Mouse (Mus musculus) inflammation-experienced regulatory T-cells, adult 16 weeks (primary cell): Measurements from ENCODE around the gene Bola2. TPM values are rescaled to one million over a fixed set of nuclear protein-coding genes. Genes with fewer than 3 reads are reported as not detected.

ENCODE experiments used
- polyA plus RNA-seq: library from polyadenylated mRNA; unstranded; fragments of 100-300 nt; shearing (Covaris generic); gene quantifications from one replicate; pipeline ENCODE4 v1.2.1, GENCODE M21; 2017

Bola2 gene
- polyA plus RNA-seq, result 125 TPM

GRCm38 (mm10) chr7:126695210-126695611, at the start of gene Bola2:
TSS of gene Bola2 (plus strand) at chr7:126695401.

GRCm38 (mm10) chr7:126649231-126650051, 45.8 kb upstream of the Bola2 start, which contains the start of gene Sgf29:
TSS of gene Sgf29 (plus strand) at chr7:126649309.

GRCm38 (mm10) chr7:126676207-126676606, 19.0 kb upstream of the Bola2 start, which contains the start of gene Sult1a1:
TSS of gene Sult1a1 (minus strand) at chr7:126676432.

GRCm38 (mm10) chr7:126695631-126696207, 518 bp downstream of the Bola2 start, which contains the start of gene Slx1b:
TSS of gene Slx1b (minus strand) at chr7:126695784.

GRCm38 (mm10) chr7:126707442-126708174, 12.4 kb downstream of the Bola2 start, which contains the start of gene Coro1a:
TSS of gene Coro1a (minus strand) at chr7:126707787.

Other genes starting within 250 kb of the Bola2 start
- 0.24 TPM for gene Atp2a1, start 232.3 kb upstream of the Bola2 start, polyA plus RNA-seq
- gene Sh2b1, start 220.0 kb upstream of the Bola2 start, polyA plus RNA-seq, result 43.4 TPM
- gene Tufm, start 208.0 kb upstream of the Bola2 start, polyA plus RNA-seq, result 130 TPM
- gene Atxn2l, start 192.0 kb upstream of the Bola2 start, polyA plus RNA-seq, result 36.5 TPM
- 223 TPM for gene Eif3c, start 129.0 kb upstream of the Bola2 start, polyA plus RNA-seq
- 3.6 TPM for gene Apobr, start 110.5 kb upstream of the Bola2 start, polyA plus RNA-seq
- 123 TPM for gene Cln3, start 109.6 kb upstream of the Bola2 start, polyA plus RNA-seq
- not detected for gene Il27, start 100.5 kb upstream of the Bola2 start, polyA plus RNA-seq
- not detected for gene Nupr1, start 64.5 kb upstream of the Bola2 start, polyA plus RNA-seq
- 107 TPM for gene Sgf29, start 46.1 kb upstream of the Bola2 start, polyA plus RNA-seq
- 1.3 TPM for gene Sult1a1, start 19.0 kb upstream of the Bola2 start, polyA plus RNA-seq
- 10.3 TPM for gene Slx1b, start 383 bp downstream of the Bola2 start, polyA plus RNA-seq
- 3,429 TPM for gene Coro1a, start 12.4 kb downstream of the Bola2 start, polyA plus RNA-seq
- 33.0 TPM for gene Mapk3, start 64.2 kb downstream of the Bola2 start, polyA plus RNA-seq
- 1.9 TPM for gene Gdpd3, start 70.9 kb downstream of the Bola2 start, polyA plus RNA-seq
- 379 TPM for gene Ypel3, start 81.6 kb downstream of the Bola2 start, polyA plus RNA-seq
- 4.7 TPM for gene Tbx6, start 86.1 kb downstream of the Bola2 start, polyA plus RNA-seq
- gene Ppp4c, start 97.1 kb downstream of the Bola2 start, polyA plus RNA-seq, result 458 TPM
- not detected for gene Fam57b, start 102.3 kb downstream of the Bola2 start, polyA plus RNA-seq
- not detected for gene 4930451I11Rik, start 136.2 kb downstream of the Bola2 start, polyA plus RNA-seq
- not detected for gene Doc2a, start 152.0 kb downstream of the Bola2 start, polyA plus RNA-seq
- gene Hirip3, start 166.6 kb downstream of the Bola2 start, polyA plus RNA-seq, result 18.3 TPM
- 103 TPM for gene Ino80e, start 167.0 kb downstream of the Bola2 start, polyA plus RNA-seq
- 71.5 TPM for gene Taok2, start 189.3 kb downstream of the Bola2 start, polyA plus RNA-seq
- 50.5 TPM for gene Tmem219, start 227.5 kb downstream of the Bola2 start, polyA plus RNA-seq
- 12.3 TPM for gene Kctd13, start 233.5 kb downstream of the Bola2 start, polyA plus RNA-seq